Mouse (Mus musculus) urinary bladder, postnatal 10 days (tissue): ENCODE results near the gene Pou2f1.
"Not testable (repeated sequence)": the region's sequence is repeated elsewhere in the genome, so short reads cannot be mapped to it uniquely, and the experiment has no call there.

Experiments
- DNase-seq: peaks from one replicate; pipeline ENCODE4 v3.0.0; 2022; ENCODE audit warnings: low spot score

Pou2f1 gene

GRCm38 (mm10) chr1:166003181-166004022, 924 bp upstream of the Pou2f1 start:
- peak; percentile 67 for DNase-seq

GRCm38 (mm10) chr1:166001904-166002489, 481 bp downstream of the Pou2f1 start:
- DNase-seq: peak; percentile 13

GRCm38 (mm10) chr1:166001121-166001903, 1.2 kb downstream of the Pou2f1 start:
- no peak for DNase-seq

- no peak for DNase-seq
Measured at GRCm38 (mm10) chr1:166000601-166001120, 1.8 kb downstream of the Pou2f1 start.

GRCm38 (mm10) chr1:165999709-166000108, 2.8 kb downstream of the Pou2f1 start:
- DNase-seq: no peak

GRCm38 (mm10) chr1:165995661-165996055, 6.8 kb downstream of the Pou2f1 start:
- DNase-seq: no peak

GRCm38 (mm10) chr1:165995011-165995660, 7.3 kb downstream of the Pou2f1 start:
- DNase-seq: not testable (repeated sequence)

GRCm38 (mm10) chr1:165994279-165994678, 8.2 kb downstream of the Pou2f1 start:
- DNase-seq: no peak

- DNase-seq: no peak
Measured at GRCm38 (mm10) chr1:165993270-165994156, 9.0 kb downstream of the Pou2f1 start.

- DNase-seq: no peak
Measured at GRCm38 (mm10) chr1:165988536-165988935, 13.9 kb downstream of the Pou2f1 start.

GRCm38 (mm10) chr1:165988072-165988471, 14.4 kb downstream of the Pou2f1 start:
- DNase-seq: no peak

GRCm38 (mm10) chr1:165985743-165986360, 16.6 kb downstream of the Pou2f1 start:
- DNase-seq: no peak

- no peak for DNase-seq
Measured at GRCm38 (mm10) chr1:165985186-165985585, 17.3 kb downstream of the Pou2f1 start.

- no peak for DNase-seq
Measured at GRCm38 (mm10) chr1:165976672-165977448, 25.6 kb downstream of the Pou2f1 start.

GRCm38 (mm10) chr1:165969001-165969690, 33.3 kb downstream of the Pou2f1 start:
- no peak for DNase-seq

- no peak for DNase-seq
Measured at GRCm38 (mm10) chr1:165967027-165967654, 35.3 kb downstream of the Pou2f1 start.

GRCm38 (mm10) chr1:165966156-165966914, 36.1 kb downstream of the Pou2f1 start:
- DNase-seq: no peak
